Mouse (Mus musculus): ENCODE measurements around the gene Pgm1.

Pgm1 gene

DNA sequence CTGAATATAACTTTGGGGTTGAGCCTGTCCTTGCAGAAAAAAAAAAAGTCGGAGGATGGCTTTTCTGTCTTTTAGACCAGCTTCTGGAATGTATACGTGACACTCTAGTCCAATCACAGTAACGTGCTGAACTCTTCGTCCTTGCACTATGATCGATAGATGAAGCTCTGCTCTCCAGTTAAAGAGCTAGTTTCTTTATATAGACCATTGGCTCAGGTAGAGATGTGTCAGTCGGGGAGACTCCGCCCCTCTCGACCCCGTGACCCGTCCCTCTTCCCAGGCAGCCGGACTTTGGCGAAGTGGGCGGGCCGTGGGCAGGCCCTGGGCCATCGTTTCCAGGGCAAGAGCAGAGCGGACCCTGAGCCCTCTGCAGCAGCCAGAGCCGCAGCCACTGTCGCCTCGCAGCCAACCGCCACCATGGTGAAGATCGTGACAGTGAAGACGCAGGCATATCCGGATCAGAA lies at the start of gene Pgm1:
TSS of gene Pgm1 (plus strand) at position 266 of the 464 bp plus-strand sequence.
- peak; percentile 94 for DNase-seq

DNA sequence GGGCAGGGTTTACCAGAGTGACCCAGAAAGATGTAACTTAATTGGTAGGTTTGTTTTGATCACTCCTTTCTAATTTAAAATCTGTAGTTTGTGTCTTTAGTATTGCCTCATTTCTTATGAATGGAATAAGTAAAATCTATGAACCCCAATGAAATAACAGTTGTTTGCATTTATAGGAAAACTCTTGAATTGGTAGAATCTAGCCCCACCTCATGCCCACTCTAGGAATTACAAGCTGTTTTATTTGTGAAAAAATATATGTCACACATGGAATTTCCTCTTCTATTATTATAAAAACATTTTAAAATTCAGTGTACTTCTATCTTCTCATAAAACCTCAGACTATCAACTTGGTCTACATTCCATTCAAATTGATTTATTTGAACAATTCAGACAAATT lies 47.3 kb upstream of the Pgm1 start:
- peak; percentile 13 for DNase-seq

DNA sequence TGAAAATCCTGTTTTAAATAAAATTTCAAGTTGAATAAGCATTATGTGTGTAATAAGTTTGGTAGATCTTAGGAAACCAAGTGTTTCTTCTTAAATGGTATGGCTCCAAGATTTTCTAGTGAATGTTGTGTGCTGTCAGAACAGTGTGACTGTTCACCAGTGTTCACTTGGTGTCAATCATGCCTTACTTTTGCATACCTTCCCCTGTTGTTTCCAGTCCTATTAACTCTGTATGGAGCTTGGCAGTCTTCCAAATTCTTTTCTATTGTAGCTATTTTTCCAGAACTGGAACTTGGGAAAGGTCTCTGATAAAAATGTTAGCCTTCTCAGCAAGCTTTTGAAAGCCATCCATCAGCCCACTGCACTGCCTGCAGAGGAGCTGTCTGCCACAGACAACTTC lies 46.8 kb upstream of the Pgm1 start:
- DNase-seq = no peak

DNA sequence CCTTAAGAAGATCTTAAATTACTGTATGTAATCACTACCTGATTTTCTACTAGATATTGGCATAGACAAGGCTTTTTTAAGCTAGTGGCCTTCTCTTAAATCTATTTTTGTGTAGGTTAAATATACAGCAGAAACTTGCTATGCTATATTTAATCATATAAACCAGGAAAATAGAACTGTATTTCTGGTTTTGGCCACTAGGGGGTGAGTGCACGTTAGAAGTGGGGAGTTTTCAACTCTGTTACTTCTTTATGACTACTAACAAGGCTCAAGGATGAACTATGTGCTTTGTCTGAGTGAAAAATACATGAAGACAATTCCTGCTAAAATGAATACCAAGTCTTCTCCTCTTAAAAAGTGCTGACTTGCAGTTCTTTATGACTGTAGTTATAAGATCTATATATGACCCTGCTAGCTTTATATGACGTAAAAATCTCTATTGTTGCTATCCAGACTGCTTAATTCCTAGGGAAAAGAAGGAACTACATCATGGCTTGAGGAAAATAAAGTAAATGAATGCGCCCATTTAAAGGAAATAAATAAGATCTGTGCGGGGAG lies 15.2 kb upstream of the Pgm1 start:
- no peak for DNase-seq

DNA sequence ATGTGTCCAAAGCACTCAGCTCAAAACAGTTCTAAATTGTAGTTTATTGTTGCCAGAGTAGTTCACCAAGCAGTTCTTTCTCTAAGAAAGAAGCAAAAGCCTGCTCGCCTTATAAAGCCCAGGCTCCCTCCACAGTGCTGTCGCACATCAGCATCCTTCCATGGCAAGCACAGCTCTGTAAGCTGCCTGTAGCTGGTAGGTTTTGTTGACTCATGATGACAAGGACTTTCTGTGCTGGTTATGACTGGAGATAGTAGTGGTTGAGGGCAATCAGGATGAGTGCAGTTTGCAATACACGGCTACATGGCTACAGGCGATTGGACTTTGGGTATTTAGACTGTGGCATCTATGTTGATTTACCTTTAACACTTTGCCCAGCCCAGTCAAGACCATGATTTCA lies 2.8 kb upstream of the Pgm1 start:
- no peak for DNase-seq

DNA sequence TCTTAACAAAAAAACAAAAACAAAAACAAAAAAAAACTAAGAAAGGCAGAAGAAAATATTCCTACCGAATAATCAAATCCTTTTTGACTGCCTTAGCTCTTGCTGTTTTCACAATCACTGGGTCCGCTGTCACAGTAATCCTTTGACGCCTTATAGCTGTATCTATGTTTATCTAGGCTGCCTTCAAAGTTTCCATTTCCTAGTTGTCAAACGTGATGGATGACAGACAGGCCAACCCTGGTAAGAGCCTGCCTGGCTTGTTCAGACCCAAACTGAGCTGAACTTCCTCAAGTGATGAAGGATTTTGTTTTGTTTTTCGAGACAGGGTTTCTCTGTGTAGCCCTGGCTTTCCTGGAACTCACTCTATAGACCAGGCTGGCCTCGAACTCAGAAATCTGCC lies 693 bp upstream of the Pgm1 start:
- no peak for DNase-seq

DNA sequence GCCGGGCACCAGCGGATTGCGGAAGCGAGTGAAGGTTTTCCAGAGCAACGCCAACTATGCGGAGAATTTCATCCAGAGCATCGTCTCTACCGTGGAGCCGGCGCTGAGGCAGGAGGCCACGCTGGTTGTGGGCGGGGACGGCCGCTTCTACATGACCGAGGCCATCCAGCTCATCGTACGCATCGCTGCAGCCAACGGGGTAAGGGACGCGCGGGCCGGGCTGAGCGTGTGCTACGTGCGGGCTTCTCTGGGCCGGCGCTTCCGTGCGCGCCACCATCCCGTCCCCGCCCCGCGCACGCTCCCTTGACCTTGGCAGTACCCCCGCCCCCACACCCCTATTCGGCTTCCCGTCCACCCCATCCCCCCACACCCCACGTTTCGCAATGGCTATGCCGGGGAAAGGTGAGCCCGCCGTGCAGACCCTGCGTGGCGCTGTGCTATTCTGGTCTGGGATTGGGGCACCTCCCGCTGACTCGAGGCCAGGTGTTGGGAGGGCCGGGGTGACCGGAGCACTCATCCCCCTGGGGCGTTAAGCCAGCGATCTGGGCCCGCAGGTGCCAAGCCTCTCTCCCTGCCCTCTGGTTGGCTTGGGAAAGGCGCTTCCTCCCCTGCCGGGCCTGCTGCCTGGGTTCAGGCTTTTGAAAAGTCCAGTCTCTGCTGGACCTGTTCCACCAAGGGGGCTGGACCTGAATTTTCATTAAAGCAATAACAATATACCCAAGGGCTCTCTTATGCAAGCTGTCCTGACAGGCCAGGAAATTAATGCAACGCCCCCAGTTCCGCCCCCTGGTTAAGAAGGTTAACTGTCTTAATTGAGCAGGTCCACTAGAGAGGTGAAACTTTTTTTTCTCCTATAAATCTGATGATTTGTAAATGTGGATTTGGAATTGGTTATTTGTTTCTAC lies 651 bp downstream of the Pgm1 start, which contains the start of gene Itgb3bp:
TSS of gene Itgb3bp (minus strand) at position 201 of the 905 bp plus-strand sequence.
- peak; percentile 89 for DNase-seq

DNA sequence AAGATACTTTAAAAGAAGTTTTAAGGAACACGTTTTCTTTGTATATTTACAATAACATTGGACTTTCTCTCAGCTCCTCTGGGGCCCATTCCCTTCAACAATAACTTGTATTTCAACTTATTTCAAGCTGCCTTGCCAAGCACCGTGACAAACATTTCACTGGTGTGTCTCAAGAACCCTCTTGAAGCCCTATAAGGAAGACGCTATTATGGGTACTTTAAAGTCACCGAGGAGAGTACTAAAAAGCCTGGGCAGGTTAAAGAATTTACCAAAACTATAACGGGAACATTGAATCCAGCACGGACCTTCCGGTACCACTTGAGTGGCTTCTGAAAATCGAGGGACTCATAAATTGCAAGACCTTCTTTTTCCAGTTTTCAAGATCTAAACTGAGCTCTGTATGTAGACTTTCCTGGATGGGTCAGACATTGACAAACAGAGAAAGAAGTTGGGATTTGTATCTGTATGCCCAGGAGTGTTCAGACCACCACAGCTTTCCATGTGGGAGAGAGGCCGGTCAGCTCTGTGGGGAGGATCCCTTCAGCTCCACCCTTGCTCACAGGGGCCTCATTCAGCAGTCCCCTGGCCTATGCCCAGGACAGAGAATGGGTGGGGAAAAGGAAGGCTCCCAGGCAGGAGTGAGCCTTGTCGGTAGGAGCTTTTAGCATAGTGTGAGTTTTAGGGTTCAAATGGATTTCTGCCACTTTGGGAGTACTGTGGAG lies 1.5 kb downstream of the Pgm1 start:
- DNase-seq = no peak

DNA sequence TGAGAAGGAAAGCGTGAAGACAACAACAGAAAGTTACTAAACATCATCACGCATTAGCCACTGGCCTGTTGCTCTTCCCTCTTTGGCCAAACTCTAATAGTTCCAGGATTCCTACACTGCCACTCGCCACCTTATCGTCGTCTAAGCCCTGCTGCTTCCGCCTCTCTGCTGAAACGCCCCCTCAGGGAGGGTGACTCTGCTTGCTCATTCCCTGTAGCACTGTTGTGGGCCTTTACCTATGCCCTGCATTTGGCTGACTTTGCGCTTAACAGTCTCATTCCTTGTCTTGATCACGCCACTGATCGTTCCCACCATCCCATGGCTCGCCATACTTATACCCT lies 2.0 kb downstream of the Pgm1 start:
- DNase-seq = no peak

DNA sequence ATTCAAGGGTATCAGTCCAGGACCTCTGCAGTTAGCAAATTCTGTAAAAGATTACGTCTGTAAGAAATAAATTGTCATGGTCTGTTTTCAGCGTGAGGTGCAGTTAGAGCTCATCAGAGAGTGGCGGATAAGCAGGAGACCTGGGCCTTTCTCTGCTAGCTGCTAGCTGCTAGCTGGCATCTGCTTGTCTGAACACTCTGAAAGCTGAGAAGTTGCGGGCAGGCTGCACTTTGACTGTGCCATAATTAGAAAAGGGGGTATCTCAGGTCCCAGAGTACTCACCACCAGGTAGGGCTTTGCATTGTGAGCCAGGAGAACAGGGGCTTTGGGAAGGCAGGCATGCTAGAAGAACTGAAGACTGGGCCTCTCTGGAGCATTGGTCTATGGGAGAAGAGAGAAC lies 2.6 kb downstream of the Pgm1 start:
- DNase-seq = no peak

DNA sequence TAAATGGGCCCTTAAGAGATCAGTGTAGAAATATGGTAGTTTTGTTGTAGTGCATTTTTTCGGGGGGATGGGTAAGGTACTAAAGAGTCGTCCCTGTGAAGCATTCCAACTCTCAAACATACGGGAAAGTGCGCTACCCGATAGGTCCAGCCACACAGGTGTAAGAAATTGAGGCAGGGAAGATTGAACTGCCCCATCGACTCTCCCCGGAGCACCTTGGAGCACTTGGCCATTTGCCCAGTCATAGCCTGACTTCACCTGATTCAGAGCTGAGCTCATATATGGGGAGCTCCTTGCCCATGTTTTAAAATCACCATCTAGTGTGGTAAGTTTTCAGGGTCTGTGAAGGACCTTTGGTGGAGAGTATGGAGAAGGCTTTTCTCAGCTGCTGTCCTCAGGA lies 5.6 kb downstream of the Pgm1 start:
- peak; percentile 21 for DNase-seq

DNA sequence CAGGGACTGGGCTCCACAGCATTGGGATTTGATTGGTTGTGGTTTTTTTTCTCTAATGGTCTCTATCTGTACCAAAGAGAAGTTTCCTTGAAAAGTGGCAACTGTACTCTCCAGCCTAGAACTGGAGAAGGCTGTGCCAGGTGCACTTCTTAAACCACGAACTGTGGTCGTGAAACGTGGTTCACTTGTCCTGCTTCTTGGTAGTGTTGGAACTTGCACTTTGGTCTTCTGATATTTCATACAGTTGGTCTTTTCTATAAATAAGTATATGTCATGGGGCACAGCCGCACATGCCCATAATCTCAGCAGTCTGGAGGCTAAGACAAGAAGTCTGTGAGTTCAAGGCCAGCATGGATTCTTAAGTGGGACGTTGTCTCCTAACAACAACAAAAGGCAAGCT lies 7.1 kb downstream of the Pgm1 start:
- no peak for DNase-seq

DNA sequence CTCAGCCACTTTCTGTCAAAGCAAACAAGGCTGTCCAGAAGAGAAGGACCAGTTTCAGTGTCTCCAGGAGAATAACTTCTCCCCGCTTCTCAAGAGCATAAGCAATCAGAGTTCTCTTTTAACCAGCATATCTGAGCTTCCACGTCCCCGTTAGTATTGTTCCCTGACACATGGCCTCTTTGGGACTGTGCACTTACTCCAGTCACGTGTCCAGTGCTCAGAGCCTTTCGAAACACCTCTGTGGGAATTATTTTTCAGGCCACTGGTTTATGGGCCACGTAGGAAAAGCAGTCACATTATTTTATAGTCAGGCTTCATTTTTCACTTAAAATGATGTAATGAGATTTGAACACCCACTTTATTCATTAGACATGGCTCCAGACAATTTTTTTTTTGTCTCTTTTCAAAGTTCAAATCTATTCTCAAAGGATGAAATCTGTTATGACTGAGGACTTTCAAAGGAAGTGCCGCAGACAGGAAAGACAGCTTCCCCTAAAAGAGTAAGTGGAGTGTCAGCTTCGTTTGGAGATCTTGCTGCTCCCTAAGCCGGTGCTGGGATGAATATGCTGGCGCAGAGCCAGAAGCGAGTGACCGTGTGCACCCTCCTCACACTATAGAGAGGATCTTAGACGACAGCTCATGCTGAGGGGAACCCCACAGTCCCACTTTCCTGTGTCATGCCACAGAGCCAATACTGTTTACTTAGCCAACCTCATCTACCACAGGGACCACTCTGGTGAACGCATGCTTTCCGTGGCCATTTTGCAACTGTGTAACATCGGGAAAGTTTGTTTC lies 10.7 kb downstream of the Pgm1 start:
- DNase-seq = no peak

DNA sequence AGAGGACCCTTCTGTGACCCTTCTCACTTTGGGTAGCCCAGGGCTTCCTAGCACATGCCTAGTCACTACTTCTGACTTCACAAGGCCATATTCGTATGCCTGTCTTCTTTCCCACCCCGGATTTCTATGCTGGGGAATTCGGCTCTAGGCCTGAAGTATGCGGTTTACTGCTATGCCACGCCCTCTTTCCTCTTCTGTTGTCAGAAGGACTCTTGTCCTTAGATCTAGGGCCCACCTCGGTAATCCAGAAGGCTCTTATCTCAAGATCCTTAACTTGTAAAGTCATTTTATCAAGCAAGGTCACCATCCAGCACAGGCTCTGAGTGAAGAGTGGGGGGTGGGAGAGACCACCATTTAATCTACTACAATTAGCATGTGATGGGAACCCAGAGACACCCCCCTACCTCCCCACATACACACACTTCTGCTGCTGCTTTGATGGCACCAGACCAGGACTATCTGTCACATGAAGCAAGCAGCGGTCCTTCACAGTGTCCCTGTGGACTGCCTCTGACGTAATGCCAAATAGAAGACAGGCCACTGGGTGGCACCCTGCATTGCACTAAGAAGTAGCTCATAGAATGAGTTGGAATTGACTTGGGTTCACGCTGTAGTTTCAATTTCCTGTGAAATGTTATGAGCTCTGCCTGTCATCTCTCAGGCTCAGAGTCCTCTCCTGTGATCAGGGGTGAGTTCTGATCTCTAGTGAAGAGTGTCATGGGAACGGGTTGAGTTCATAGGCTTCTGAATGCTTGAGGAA lies 12.6 kb downstream of the Pgm1 start:
- peak; percentile 33 for DNase-seq

DNA sequence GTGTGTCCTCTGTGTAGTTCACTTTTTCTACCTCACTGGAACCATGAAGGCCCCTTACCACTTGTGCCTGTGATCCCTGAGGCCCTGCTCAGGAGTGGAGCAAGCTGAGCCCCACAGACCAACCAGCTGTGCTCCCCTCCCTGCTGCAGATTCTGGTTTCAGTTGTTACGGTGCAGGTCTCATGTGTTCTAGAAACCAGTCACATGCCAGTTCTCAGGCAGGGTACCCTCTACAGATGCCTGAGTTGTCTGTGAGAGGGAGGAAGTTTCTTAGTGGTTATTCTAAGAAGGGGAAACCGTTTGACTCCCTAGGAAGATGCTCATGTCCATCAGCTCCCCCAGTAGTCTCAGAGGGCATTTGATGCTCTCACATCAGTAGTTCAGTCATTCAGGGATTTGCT lies 15.4 kb downstream of the Pgm1 start:
- no peak for DNase-seq

DNA sequence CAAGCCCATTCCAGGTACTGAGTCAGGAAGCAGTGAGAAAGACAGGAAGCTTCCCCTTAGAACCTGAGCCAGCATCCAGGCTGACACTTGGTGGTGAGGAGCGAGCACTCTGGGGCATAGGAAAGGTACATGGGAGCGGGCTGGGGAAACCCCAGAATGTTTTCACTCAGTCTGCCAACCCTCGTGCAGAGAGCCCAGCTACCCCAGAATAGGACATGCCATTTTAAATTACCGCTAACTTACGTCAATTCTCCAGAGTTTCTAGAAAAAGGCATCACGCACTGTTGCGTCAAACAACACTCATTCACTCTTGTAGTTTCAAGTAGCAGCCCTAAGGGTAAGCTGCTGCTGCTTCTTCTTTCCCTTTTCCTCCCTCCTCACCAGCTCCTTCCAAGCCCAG lies 15.8 kb downstream of the Pgm1 start:
- no peak for DNase-seq

DNA sequence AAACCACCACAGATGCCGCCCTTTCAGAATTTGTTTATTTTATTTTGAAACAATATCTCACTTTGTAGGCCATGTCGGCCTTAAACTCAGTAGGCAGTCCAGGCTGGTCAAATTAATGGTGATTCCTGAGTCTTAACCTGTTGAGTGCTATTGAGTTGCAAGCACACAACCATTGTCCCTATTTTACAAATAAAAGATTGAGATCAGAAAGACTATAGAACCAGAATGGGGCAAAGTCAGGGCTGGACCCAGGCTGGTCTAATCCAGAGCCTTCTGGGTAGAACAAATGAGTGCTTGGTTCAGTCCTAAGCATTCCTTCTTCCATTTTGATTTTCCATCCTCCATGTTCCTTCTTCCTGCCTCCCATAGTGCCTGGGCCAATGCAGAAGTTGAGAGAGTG lies 17.3 kb downstream of the Pgm1 start:
- no peak for DNase-seq

DNA sequence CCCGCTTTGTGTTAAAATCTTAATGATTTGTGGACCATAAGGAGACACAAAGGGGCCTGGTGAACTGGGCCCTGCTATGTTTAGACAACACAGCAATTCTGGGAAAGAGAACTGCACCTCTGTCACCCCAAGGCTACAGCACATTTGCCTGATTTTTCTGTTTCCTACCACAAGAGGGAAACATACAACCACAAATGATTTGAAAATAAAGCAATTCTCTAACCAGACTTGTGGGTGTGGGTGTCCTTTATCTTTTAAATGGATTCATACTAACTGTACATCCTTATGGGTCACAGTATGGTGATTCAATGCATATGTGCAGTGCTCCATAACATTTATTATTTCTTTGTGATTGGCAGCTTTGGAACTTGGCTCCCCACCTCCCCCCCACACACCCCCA lies 18.0 kb downstream of the Pgm1 start:
- DNase-seq = no peak

DNA sequence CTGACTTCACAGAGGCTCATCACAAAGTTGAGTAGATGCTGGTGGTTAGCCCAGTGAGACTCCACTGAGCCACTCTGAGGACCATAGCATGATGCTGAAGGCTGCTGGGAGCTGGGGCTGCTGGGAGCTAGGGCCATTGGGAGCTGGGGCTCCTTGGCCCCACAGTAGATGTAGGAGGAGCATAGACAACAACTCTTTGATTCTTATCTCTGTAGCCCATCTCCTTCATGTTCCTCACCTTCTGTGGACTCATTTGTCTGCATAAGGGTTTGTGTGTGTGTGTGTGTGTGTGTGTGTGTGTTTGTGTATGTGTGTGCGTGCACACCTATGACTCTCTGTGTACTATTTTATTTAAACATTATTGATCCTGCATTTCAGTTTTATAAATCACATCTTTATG lies 18.7 kb downstream of the Pgm1 start:
- no peak for DNase-seq

DNA sequence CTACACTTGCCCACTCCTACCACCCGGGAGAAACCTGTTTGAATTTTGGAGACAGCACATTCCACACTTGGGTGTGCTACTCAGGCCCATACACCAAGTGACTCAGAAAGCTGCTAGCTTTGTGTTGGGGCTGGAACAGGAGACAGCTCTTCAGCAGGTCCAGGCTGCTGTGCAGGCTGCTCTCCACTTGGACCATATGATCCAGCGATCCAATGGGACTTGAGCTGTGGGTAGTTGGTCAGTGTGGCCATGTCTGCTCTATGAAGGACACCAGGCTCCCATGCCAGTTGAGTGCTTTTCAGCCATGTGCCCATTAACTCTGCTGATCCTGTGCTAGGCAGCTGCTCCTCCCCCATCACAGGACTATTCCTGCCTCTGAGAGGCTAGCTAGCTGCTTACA lies 24.7 kb downstream of the Pgm1 start:
- no peak for DNase-seq

DNA sequence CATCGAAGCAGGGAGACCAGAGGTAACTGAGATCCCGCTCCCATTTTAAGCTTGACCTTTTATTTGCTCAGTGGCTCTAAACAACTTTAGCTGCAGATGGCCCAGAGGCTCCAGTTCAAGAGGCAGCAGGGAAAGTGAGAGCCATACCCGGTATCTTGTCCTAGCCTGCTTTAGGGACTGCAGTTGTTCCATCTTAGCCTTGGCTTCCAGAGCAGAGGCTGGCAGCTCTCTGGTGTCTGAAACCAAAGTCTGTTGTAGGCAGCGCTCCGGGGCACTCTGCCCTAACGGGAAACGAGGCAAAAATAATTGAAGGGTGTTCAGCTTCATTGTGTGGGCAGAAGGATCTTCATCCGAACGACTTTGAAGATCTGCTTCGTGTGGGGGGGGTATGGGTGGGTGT lies 26.2 kb downstream of the Pgm1 start:
- DNase-seq = no peak

DNA sequence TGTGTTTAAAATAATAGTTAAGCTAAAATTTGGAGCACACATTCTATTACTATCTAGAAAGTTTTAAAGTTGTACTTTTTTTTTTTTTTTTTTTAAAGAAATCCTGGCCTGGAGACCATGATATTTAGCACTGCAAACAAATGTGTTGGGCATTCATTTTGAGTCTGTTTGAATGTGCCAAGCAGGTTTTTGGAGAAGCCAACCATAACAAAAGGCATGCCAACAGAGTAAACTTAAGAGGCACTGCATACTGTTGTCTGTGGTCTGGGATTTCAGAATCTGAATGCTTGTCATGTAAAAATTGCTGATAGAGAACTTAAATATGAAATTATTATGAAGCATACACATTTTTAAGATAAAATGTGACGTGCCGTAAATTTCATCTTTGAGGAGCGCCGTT lies 28.0 kb downstream of the Pgm1 start:
- no peak for DNase-seq

Measured in kidney, postnatal 14 days (tissue).